Mouse (Mus musculus): ENCODE data around the gene Ndufab1. TPM values are rescaled to one million over a fixed set of nuclear protein-coding genes. Genes with fewer than 3 reads are reported as not detected.

Gene Ndufab1
- total and polyA plus RNA-seq, 2 experiments: 72.3 to 379 TPM

DNA sequence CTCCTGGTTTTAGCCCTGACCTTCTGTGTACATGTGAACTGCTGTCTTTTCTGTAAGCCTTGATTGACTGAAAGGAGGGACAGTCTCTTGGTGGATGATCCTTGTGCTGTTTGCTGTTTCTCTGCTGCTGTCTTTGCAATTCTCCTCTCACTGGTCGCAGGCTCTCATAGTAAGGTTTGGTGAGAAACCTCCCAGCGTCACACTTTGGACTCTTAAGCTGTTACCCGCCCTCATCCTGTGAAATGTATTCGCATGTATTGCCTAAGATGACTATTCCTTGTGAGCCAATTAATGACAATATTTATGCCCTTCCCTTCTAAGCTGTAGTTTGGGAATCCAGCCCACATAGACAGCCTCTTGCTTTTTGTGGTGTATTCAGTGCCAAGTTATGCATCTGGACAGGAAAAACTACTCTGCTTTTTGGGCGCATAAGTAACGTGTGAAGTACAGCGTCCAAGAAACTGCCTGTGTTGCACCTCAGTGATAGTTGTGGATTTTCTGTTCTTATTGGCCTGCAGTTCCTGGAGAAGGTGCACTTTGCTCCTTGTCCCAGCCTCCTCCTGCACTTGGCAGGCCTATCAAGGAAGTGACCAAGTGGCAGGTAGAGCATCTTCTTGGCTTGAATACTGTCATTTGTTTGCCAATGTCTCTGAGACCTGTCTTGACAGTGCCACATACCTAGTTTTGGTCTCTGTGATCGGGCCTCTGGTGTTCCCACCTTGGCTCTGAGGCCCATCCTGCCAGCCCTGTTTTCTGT lies 21.7 kb downstream of the Ndufab1 start:
- H3K4me1 ChIP-seq (ENCODE audit: control insufficient read depth, insufficient read depth, low read length): no peaks in the 10 kb centered on the region
- H3K9ac ChIP-seq (ENCODE audit: low read depth, low read length): no peak overlapping the region
- TF ChIP-seq CTCF (IDR thresholded peaks at IDR 0.05; ENCODE audit: low read depth, low read length) (no peak), POLR2A (IDR thresholded peaks at IDR 0.05; ENCODE audit: extremely low read depth, insufficient read depth, low read length) (no peak)
- H3K4me3 ChIP-seq (ENCODE audit: insufficient read depth, low read depth, low read length): no peak overlapping the region
- peaks cover 54% of the 10 kb centered on the region for H3K36me3 ChIP-seq (ENCODE audit: control insufficient read depth, insufficient read depth, low read length)
- WGBS: 86% methylated on average over 8 of the region's 8 CpGs
- H3K27me3 ChIP-seq (ENCODE audit: control insufficient read depth, insufficient read depth, low read length): no peaks in the 10 kb centered on the region
- no peak for DNase-seq (ENCODE audit: extremely low read depth, low read depth, low spot score)
- H3K79me2 ChIP-seq (ENCODE audit: control insufficient read depth, insufficient read depth, low read length): no peaks in the 10 kb centered on the region
- H3K27ac ChIP-seq (replicated peaks; ENCODE audit: insufficient read depth, low read depth, low read length): no peak overlapping the region

DNA sequence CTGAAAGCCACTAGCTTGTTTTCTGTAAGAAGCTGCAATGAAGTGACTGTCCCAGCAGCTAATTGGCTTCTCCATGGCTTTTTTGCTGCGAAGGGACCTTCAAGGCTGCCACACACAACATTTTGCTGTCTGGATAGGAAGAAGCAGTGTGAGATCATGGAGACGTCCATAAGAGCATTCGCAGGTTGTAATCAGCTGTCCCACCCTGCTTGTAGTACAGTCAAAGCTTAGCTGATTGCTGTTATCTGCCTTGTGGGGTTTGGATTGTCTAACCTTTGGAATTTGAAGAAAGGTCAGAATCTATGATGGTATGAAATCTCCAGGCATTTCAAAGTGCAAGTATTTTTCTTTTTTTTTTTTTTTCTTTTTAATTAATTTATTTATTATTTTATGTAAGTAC lies 27.3 kb downstream of the Ndufab1 start:
- H3K27me3 ChIP-seq (ENCODE audit: control insufficient read depth, insufficient read depth, low read length): no peaks in the 10 kb centered on the region
- peak; percentile 38 for DNase-seq (ENCODE audit: extremely low read depth, low read depth, low spot score)
- TF ChIP-seq CTCF (IDR thresholded peaks at IDR 0.05; ENCODE audit: low read depth, low read length) (no peak), POLR2A (IDR thresholded peaks at IDR 0.05; ENCODE audit: extremely low read depth, insufficient read depth, low read length) (no peak)
- H3K4me3 ChIP-seq (ENCODE audit: insufficient read depth, low read depth, low read length): no peak overlapping the region
- H3K27ac ChIP-seq (replicated peaks; ENCODE audit: insufficient read depth, low read depth, low read length): no peak overlapping the region; the same call in 1 of the 2 replicates
- WGBS: 62% methylated on average over 3 of the region's 3 CpGs
- no peak overlapping the region for H3K9ac ChIP-seq (ENCODE audit: low read depth, low read length)
- H3K4me1 ChIP-seq (ENCODE audit: control insufficient read depth, insufficient read depth, low read length): peaks cover 2% of the 10 kb centered on the region
- H3K36me3 ChIP-seq (ENCODE audit: control insufficient read depth, insufficient read depth, low read length): peaks cover 65% of the 10 kb centered on the region
- peaks cover 5% of the 10 kb centered on the region; the same call in 1 of the 2 replicates for H3K79me2 ChIP-seq (ENCODE audit: control insufficient read depth, insufficient read depth, low read length)

DNA sequence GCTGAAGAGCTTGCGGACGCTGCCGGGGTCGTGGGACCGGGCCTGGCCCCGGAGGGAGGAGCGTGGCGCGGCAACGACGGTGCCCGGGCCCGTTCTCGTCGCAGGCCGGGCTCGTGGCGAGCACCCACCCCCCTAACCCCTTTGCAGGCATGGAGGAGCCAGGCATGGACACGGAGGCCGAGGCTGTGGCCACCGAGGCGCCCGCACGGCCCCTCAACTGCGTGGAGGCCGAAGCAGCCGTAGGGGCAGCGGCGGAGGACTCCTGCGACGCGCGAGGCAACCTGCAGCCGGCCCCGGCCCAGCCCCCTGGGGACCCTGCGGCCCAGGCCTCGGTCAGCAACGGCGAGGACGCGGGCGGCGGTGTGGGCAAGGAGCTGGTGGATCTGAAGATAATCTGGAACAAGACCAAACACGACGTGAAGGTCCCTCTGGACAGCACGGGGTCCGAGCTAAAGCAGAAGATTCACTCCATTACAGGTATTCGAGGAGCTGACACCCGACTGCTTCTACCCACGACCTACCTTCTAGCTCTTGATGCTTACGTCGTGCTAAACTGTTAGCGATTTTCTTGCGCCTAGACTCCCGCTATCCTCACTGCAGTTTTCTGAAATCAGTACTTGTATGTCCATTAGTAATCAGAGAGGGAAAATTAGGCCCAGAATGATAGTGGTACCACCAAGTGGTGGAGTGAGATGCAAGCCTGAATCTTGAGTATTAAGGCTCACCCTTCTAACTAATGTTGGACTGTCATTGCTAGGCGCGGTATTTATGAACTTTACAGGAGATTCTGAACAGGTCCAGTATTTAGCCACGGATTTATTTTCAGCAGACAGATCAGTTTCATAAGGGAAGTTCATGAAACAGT lies 33.9 kb downstream of the Ndufab1 start:
- Histone ChIP-seq H3K27me3 (ENCODE audit: control insufficient read depth, insufficient read depth, low read length) (no peaks in the 10 kb centered on the region), H3K79me2 (ENCODE audit: control insufficient read depth, insufficient read depth, low read length) (peaks cover 16% of the 10 kb centered on the region; the same call in 1 of the 2 replicates), H3K4me1 (ENCODE audit: control insufficient read depth, insufficient read depth, low read length) (peaks cover 12% of the 10 kb centered on the region), H3K27ac (replicated peaks; ENCODE audit: insufficient read depth, low read depth, low read length) (peak overlapping the region; percentile 84), H3K36me3 (ENCODE audit: control insufficient read depth, insufficient read depth, low read length) (peaks cover 19% of the 10 kb centered on the region), H3K4me3 (ENCODE audit: insufficient read depth, low read depth, low read length) (peak overlapping the region; percentile 80), H3K9ac (ENCODE audit: low read depth, low read length) (peak overlapping the region; percentile 96)
- DNase-seq (ENCODE audit: extremely low read depth, low read depth, low spot score): peak; percentile 47
- under 1% methylated on average over 58 of the region's 58 CpGs for WGBS
- no peak for TF ChIP-seq CTCF (IDR thresholded peaks at IDR 0.05; ENCODE audit: low read depth, low read length)
- TF ChIP-seq POLR2A (IDR thresholded peaks at IDR 0.05; ENCODE audit: extremely low read depth, insufficient read depth, low read length): no peak

DNA sequence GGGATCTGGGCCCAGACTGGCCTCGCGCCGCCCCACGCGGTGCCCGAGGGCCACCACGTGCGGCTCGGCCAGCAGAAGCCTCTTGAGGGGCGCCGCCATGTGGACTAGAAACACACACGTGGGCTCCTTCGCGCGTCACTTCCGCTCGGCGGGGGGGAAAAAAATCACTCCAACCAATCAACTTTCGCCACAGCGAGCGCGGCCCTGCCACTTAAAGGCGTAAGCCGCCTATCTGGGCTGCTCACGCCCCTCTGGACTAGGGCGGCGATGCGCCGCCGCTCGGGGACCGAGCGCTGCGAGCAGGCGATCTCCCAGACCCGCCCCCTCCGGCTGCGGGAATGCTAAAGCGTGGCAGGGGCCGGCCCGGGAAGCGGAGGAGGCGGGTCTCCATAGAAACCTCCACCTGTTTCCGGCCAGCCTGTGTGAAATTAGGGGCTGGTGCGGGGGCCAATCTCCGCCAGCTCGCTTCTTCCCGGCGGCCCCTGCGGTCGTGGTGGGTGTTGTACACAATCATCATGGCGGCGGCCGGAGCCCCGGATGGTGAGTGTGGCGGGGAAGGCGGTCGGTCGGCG lies 34.7 kb downstream of the Ndufab1 start, which contains the start of the genes Ubfd1 and Ears2:
TSS of gene Ubfd1 (plus strand) at position 231 of the 572 bp plus-strand sequence.
TSS of gene Ears2 (minus strand) at position 319 of the 572 bp plus-strand sequence.
- TF ChIP-seq CTCF (IDR thresholded peaks at IDR 0.05; ENCODE audit: low read depth, low read length): no peak
- peak; percentile 23; the same call in 1 of the 2 replicates for TF ChIP-seq POLR2A (IDR thresholded peaks at IDR 0.05; ENCODE audit: extremely low read depth, insufficient read depth, low read length)
- Histone ChIP-seq H3K27me3 (ENCODE audit: control insufficient read depth, insufficient read depth, low read length) (no peaks in the 10 kb centered on the region), H3K4me1 (ENCODE audit: control insufficient read depth, insufficient read depth, low read length) (peaks cover 12% of the 10 kb centered on the region), H3K9ac (ENCODE audit: low read depth, low read length) (peak within 1 kb of the TSS; percentile 96), H3K4me3 (ENCODE audit: insufficient read depth, low read depth, low read length) (peak within 1 kb of the TSS; percentile 80), H3K27ac (replicated peaks; ENCODE audit: insufficient read depth, low read depth, low read length) (peak within 1 kb of the TSS; percentile 84), H3K79me2 (ENCODE audit: control insufficient read depth, insufficient read depth, low read length) (peaks cover 16% of the 10 kb centered on the region; the same call in 1 of the 2 replicates), H3K36me3 (ENCODE audit: control insufficient read depth, insufficient read depth, low read length) (peaks cover 17% of the 10 kb centered on the region)
- WGBS: 0% methylated on average over 60 of the region's 60 CpGs
- peak; percentile 92 for DNase-seq (ENCODE audit: extremely low read depth, low read depth, low spot score)

DNA sequence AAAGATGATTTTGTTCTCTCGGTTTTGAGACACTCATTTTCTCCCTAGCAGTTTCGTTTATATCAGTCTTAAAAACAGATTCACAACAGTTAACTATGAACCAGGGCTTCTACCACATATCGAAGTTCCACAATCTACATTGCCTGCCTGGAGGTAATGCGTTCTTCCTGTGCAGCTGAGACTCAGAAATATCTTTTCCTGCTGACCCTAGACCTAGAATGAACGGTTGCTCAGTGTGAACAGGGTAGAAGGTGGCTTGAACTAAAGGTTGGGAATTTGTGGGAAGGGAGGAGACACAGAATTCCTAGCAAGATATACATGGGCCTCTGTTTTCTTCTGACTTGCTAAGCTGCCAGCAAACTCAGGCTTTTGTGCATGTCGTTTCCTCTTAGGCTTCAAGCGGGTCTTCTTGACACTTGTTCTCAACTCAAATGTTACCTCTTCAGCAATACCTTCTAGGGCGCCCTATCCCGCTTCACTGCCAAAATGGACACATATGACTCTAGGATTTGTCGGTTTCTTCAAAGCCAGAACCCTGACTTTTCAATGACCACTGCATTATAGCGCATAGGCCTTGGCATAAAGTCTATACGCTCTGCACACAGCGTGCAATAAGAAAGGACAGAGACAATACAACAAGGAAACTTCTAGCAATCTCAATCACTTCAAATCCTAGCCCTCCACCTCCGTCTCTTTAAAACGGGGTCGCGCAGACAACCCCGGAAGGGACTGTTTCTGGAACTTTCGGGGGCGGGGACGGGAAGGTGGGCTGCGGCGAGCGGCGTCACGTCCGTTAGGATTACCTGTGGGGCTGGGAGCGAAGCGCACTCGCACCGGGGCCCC lies 35.4 kb downstream of the Ndufab1 start:
- Histone ChIP-seq H3K79me2 (ENCODE audit: control insufficient read depth, insufficient read depth, low read length) (peaks cover 13% of the 10 kb centered on the region; the same call in 1 of the 2 replicates), H3K36me3 (ENCODE audit: control insufficient read depth, insufficient read depth, low read length) (peaks cover 12% of the 10 kb centered on the region), H3K27me3 (ENCODE audit: control insufficient read depth, insufficient read depth, low read length) (no peaks in the 10 kb centered on the region), H3K9ac (ENCODE audit: low read depth, low read length) (peak overlapping the region; percentile 83), H3K4me3 (ENCODE audit: insufficient read depth, low read depth, low read length) (peak overlapping the region; percentile 80), H3K4me1 (ENCODE audit: control insufficient read depth, insufficient read depth, low read length) (peaks cover 12% of the 10 kb centered on the region), H3K27ac (replicated peaks; ENCODE audit: insufficient read depth, low read depth, low read length) (peak overlapping the region; percentile 84)
- DNase-seq (ENCODE audit: extremely low read depth, low read depth, low spot score): peak; percentile 53
- 10% methylated on average over 31 of the region's 31 CpGs for WGBS
- TF ChIP-seq POLR2A (IDR thresholded peaks at IDR 0.05; ENCODE audit: extremely low read depth, insufficient read depth, low read length): no peak
- TF ChIP-seq CTCF (IDR thresholded peaks at IDR 0.05; ENCODE audit: low read depth, low read length): no peak

Data from liver, adult 2 months (tissue).